Mouse (Mus musculus): ENCODE measurements around the gene Gpr6. TPM values are rescaled to one million over a fixed set of nuclear protein-coding genes. Genes with fewer than 3 reads are reported as not detected.

Gene Gpr6
- not detected in 2 replicates for polyA plus RNA-seq (2015; fragmentation: Nextera tagmentation; extraction: Ambion mirVana)

- 2% methylated on average over 23 of the region's 23 CpGs for WGBS
- no peak within 1 kb of the TSS for H3K4me3 ChIP-seq (ENCODE audit: low read length)
- no peak within 1 kb of the TSS for H3K4me2 ChIP-seq (ENCODE audit: low read depth, low read length)
These were observed at the start of gene Gpr6 for GRCm38 (mm10) chr10:41072116-41072515. Gene Gpr6 (minus strand): TSS chr10:41072285.

GRCm38 (mm10) chr10:41100060-41100459 lies 28.0 kb upstream of the Gpr6 start:
- Histone ChIP-seq H3K4me3 (ENCODE audit: low read length) (no peak overlapping the region), H3K9me3 (ENCODE audit: control insufficient read depth, low read length) (no peaks in the 10 kb centered on the region), H3K27ac (ENCODE audit: low read length) (no peak overlapping the region), H3K9ac (ENCODE audit: low read length) (no peak overlapping the region), H3K4me1 (replicated peaks; ENCODE audit: control insufficient read depth, insufficient read depth, low read length) (no peaks in the 10 kb centered on the region), H3K4me2 (ENCODE audit: low read depth, low read length) (no peak overlapping the region), H3K27me3 (ENCODE audit: control insufficient read depth, insufficient read depth, low read depth, low read length) (no peaks in the 10 kb centered on the region), H3K36me3 (ENCODE audit: control insufficient read depth, insufficient read depth, low read length) (no peaks in the 10 kb centered on the region)
- ATAC-seq (ENCODE audit: low read depth): no peak
- 62% methylated on average over 2 of the region's 2 CpGs for WGBS

More at GRCm38 (mm10) chr10:41072116-41072515, at the start of gene Gpr6:
- Histone ChIP-seq H3K4me1 (replicated peaks; ENCODE audit: control insufficient read depth, insufficient read depth, low read length) (no peaks in the 10 kb centered on the region), H3K9me3 (ENCODE audit: control insufficient read depth, low read length) (no peaks in the 10 kb centered on the region), H3K27ac (ENCODE audit: low read length) (no peak within 1 kb of the TSS), H3K36me3 (ENCODE audit: control insufficient read depth, insufficient read depth, low read length) (no peaks in the 10 kb centered on the region), H3K9ac (ENCODE audit: low read length) (no peak within 1 kb of the TSS), H3K27me3 (ENCODE audit: control insufficient read depth, insufficient read depth, low read depth, low read length) (peaks cover 25% of the 10 kb centered on the region)
- ATAC-seq (ENCODE audit: low read depth): no peak

DNA sequence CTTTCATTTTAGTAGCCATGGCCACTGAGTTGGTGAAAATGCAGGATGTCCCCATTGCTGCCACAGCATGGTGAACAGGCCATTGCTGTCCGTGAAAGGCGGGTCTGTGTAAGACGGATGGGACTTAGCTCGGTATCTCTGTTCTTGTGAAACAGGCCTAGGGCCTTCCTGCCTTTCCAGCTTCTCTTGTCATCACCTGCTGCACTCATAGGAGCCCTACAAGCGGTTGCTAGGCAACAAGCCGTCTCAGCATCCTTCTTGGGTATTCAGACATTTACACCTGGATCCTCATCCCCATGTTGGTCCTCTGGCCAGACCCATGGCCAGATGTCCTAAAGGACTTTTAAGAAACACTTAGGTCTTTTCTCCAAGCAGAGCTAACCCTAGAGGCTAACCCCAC lies 26.1 kb upstream of the Gpr6 start:
- H3K4me1 ChIP-seq (replicated peaks; ENCODE audit: control insufficient read depth, insufficient read depth, low read length): no peaks in the 10 kb centered on the region
- no peak overlapping the region for H3K4me3 ChIP-seq (ENCODE audit: low read length)
- no peak overlapping the region for H3K4me2 ChIP-seq (ENCODE audit: low read depth, low read length)
- H3K9me3 ChIP-seq (ENCODE audit: control insufficient read depth, low read length): no peaks in the 10 kb centered on the region
- no peak overlapping the region for H3K9ac ChIP-seq (ENCODE audit: low read length)
- H3K27ac ChIP-seq (ENCODE audit: low read length): no peak overlapping the region
- ATAC-seq (ENCODE audit: low read depth): no peak
- no peaks in the 10 kb centered on the region for H3K36me3 ChIP-seq (ENCODE audit: control insufficient read depth, insufficient read depth, low read length)
- WGBS: 75% methylated on average over 6 of the region's 6 CpGs
- H3K27me3 ChIP-seq (ENCODE audit: control insufficient read depth, insufficient read depth, low read depth, low read length): no peaks in the 10 kb centered on the region

DNA sequence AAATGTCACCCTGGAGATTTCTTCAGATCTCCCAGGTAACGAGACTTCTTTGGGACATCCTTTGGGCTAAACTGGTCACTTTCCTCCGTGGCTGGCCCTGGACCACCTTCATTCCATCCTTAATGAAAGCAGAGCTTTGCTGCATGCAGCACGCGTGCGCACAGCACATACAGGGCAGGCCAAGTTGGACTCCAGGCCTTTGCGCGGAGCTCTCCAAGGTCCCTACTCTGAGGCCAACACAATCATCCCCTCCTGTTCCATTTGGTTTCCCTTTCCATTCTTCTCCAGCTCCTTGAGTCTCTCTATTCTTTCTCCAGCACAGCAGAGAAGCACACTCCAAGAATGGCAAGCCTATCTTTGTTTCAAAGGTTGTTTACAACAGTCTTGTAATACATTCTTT lies 16.8 kb upstream of the Gpr6 start:
- Histone ChIP-seq H3K9ac (ENCODE audit: low read length) (no peak overlapping the region), H3K27ac (ENCODE audit: low read length) (no peak overlapping the region), H3K9me3 (ENCODE audit: control insufficient read depth, low read length) (no peaks in the 10 kb centered on the region), H3K4me1 (replicated peaks; ENCODE audit: control insufficient read depth, insufficient read depth, low read length) (no peaks in the 10 kb centered on the region), H3K27me3 (ENCODE audit: control insufficient read depth, insufficient read depth, low read depth, low read length) (no peaks in the 10 kb centered on the region), H3K4me3 (ENCODE audit: low read length) (no peak overlapping the region), H3K36me3 (ENCODE audit: control insufficient read depth, insufficient read depth, low read length) (no peaks in the 10 kb centered on the region), H3K4me2 (ENCODE audit: low read depth, low read length) (no peak overlapping the region)
- no peak for ATAC-seq (ENCODE audit: low read depth)
- WGBS: 50% methylated on average over 7 of the region's 7 CpGs

- peaks cover 25% of the 10 kb centered on the region for H3K27me3 ChIP-seq (ENCODE audit: control insufficient read depth, insufficient read depth, low read depth, low read length)
- no peaks in the 10 kb centered on the region for H3K36me3 ChIP-seq (ENCODE audit: control insufficient read depth, insufficient read depth, low read length)
- no peak overlapping the region for H3K9ac ChIP-seq (ENCODE audit: low read length)
- no peak overlapping the region for H3K4me3 ChIP-seq (ENCODE audit: low read length)
- ATAC-seq (ENCODE audit: low read depth): no peak
- no peak overlapping the region for H3K27ac ChIP-seq (ENCODE audit: low read length)
- WGBS: 3% methylated on average over 11 of the region's 11 CpGs
- no peak overlapping the region for H3K4me2 ChIP-seq (ENCODE audit: low read depth, low read length)
- H3K9me3 ChIP-seq (ENCODE audit: control insufficient read depth, low read length): no peaks in the 10 kb centered on the region
- H3K4me1 ChIP-seq (replicated peaks; ENCODE audit: control insufficient read depth, insufficient read depth, low read length): no peaks in the 10 kb centered on the region
These were observed 389 bp downstream of the Gpr6 start for GRCm38 (mm10) chr10:41071696-41072095.

- no peak for ATAC-seq (ENCODE audit: low read depth)
- WGBS: 3% methylated on average over 67 of the region's 68 CpGs
- H3K36me3 ChIP-seq (ENCODE audit: control insufficient read depth, insufficient read depth, low read length): no peaks in the 10 kb centered on the region
- H3K9me3 ChIP-seq (ENCODE audit: control insufficient read depth, low read length): no peaks in the 10 kb centered on the region
- H3K4me2 ChIP-seq (ENCODE audit: low read depth, low read length): no peak overlapping the region
- H3K9ac ChIP-seq (ENCODE audit: low read length): no peak overlapping the region
- H3K4me1 ChIP-seq (replicated peaks; ENCODE audit: control insufficient read depth, insufficient read depth, low read length): no peaks in the 10 kb centered on the region
- H3K27me3 ChIP-seq (ENCODE audit: control insufficient read depth, insufficient read depth, low read depth, low read length): peaks cover 25% of the 10 kb centered on the region
- no peak overlapping the region for H3K4me3 ChIP-seq (ENCODE audit: low read length)
- H3K27ac ChIP-seq (ENCODE audit: low read length): no peak overlapping the region
These were observed 1.1 kb downstream of the Gpr6 start for GRCm38 (mm10) chr10:41070693-41071651.

GRCm38 (mm10) chr10:41060250-41060831 lies 11.7 kb downstream of the Gpr6 start:
- Histone ChIP-seq H3K27ac (ENCODE audit: low read length) (no peak overlapping the region), H3K36me3 (ENCODE audit: control insufficient read depth, insufficient read depth, low read length) (no peaks in the 10 kb centered on the region), H3K9ac (ENCODE audit: low read length) (no peak overlapping the region), H3K27me3 (ENCODE audit: control insufficient read depth, insufficient read depth, low read depth, low read length) (no peaks in the 10 kb centered on the region), H3K4me2 (ENCODE audit: low read depth, low read length) (no peak overlapping the region), H3K4me3 (ENCODE audit: low read length) (no peak overlapping the region), H3K4me1 (replicated peaks; ENCODE audit: control insufficient read depth, insufficient read depth, low read length) (no peaks in the 10 kb centered on the region), H3K9me3 (ENCODE audit: control insufficient read depth, low read length) (no peaks in the 10 kb centered on the region)
- 68% methylated on average over 4 of the region's 4 CpGs for WGBS
- no peak for ATAC-seq (ENCODE audit: low read depth)

GRCm38 (mm10) chr10:41055581-41055980 lies 16.5 kb downstream of the Gpr6 start:
- WGBS: 80% methylated on average over 9 of the region's 9 CpGs
- no peak for ATAC-seq (ENCODE audit: low read depth)
- H3K27me3 ChIP-seq (ENCODE audit: control insufficient read depth, insufficient read depth, low read depth, low read length): no peaks in the 10 kb centered on the region

GRCm38 (mm10) chr10:41054005-41054404 lies 18.1 kb downstream of the Gpr6 start:
- Histone ChIP-seq H3K36me3 (ENCODE audit: control insufficient read depth, insufficient read depth, low read length) (no peaks in the 10 kb centered on the region), H3K9ac (ENCODE audit: low read length) (no peak overlapping the region), H3K4me2 (ENCODE audit: low read depth, low read length) (no peak overlapping the region), H3K4me3 (ENCODE audit: low read length) (no peak overlapping the region), H3K9me3 (ENCODE audit: control insufficient read depth, low read length) (no peaks in the 10 kb centered on the region), H3K27me3 (ENCODE audit: control insufficient read depth, insufficient read depth, low read depth, low read length) (no peaks in the 10 kb centered on the region), H3K4me1 (replicated peaks; ENCODE audit: control insufficient read depth, insufficient read depth, low read length) (no peaks in the 10 kb centered on the region), H3K27ac (ENCODE audit: low read length) (no peak overlapping the region)
- ATAC-seq (ENCODE audit: low read depth): no peak
- WGBS: 75% methylated on average over 5 of the region's 5 CpGs

More at GRCm38 (mm10) chr10:41055581-41055980, 16.5 kb downstream of the Gpr6 start:
- Histone ChIP-seq H3K4me1 (replicated peaks; ENCODE audit: control insufficient read depth, insufficient read depth, low read length) (no peaks in the 10 kb centered on the region), H3K9ac (ENCODE audit: low read length) (no peak overlapping the region), H3K36me3 (ENCODE audit: control insufficient read depth, insufficient read depth, low read length) (no peaks in the 10 kb centered on the region), H3K4me3 (ENCODE audit: low read length) (no peak overlapping the region), H3K4me2 (ENCODE audit: low read depth, low read length) (no peak overlapping the region), H3K27ac (ENCODE audit: low read length) (no peak overlapping the region), H3K9me3 (ENCODE audit: control insufficient read depth, low read length) (no peaks in the 10 kb centered on the region)

All from lung, embryonic 16.5 days (tissue).